Mouse (Mus musculus) CH12.LX (cell line): ENCODE measurements around the gene Pipox. TPM values are rescaled to one million over a fixed set of nuclear protein-coding genes. Genes with fewer than 3 reads are reported as not detected.

Experiments
- DNase-seq: peaks from one replicate; pipeline ENCODE4 v3.0.0-alpha.2; 2013; ENCODE audit errors: extremely low read depth
- H3K27ac ChIP-seq: 2 replicates; pipeline ENCODE4 v1.5.1; 2012; ENCODE audit warnings: low read depth, mild to moderate bottlenecking, control low read depth, moderate library complexity; ENCODE audit not compliant: insufficient read depth
- H3K27me3 ChIP-seq: replicated peaks from 2 replicates; pipeline ENCODE3; 2012; ENCODE audit warnings: inconsistent platforms
- H3K36me3 ChIP-seq, 2 experiments: replicated peaks in 1 of 2; 2 replicates each; pipeline versions ENCODE3 to v1.6.1; 2012; ENCODE audit warnings: inconsistent platforms in 1 of 2, low read length in 1 of 2, mild to moderate bottlenecking in 1 of 2, mixed read lengths in 1 of 2, moderate library complexity in 1 of 2; ENCODE audit not compliant: control insufficient read depth in 1 of 2, insufficient read depth in 1 of 2
- H3K4me1 ChIP-seq, 2 experiments: 2 replicates each; pipeline ENCODE4 v1.6.1; 2012; ENCODE audit warnings: inconsistent platforms in 1 of 2, moderate library complexity in 1 of 2; ENCODE audit not compliant: insufficient read depth in 2 of 2, control insufficient read depth in 1 of 2
- H3K4me2 ChIP-seq: 2 replicates; pipeline ENCODE4 v1.6.1; 2012; ENCODE audit warnings: low read depth, mild to moderate bottlenecking, control low read depth; ENCODE audit not compliant: poor library complexity, insufficient read depth, severe bottlenecking
- H3K4me3 ChIP-seq, 3 experiments: fragments of 150-350 bp in 1 of 3; sonication (generic) in 1 of 3; replicated peaks in 1 of 3; 2 replicates each; pipeline versions ENCODE3 to v1.5.1; 2011 to 2012; ENCODE audit warnings: low read depth in 2 of 3, low read length in 2 of 3, mild to moderate bottlenecking in 2 of 3, moderate library complexity in 2 of 3, control low read depth in 1 of 3, improper control_type of control experiment in 1 of 3, inconsistent platforms in 1 of 3, mixed read lengths in 1 of 3; ENCODE audit not compliant: poor library complexity in 1 of 3
- H3K79me2 ChIP-seq: replicated peaks from 2 replicates; pipeline ENCODE4 v1.6.1; 2012; ENCODE audit warnings: mild to moderate bottlenecking, moderate library complexity; ENCODE audit not compliant: control insufficient read depth, poor library complexity, insufficient read depth, severe bottlenecking; ENCODE audit errors: extremely low read depth
- H3K9ac ChIP-seq: 2 replicates; pipeline ENCODE4 v1.6.1; 2012; ENCODE audit warnings: low read depth, mild to moderate bottlenecking, control low read depth, moderate library complexity; ENCODE audit not compliant: insufficient read depth
- H3K9me3 ChIP-seq: replicated peaks from 2 replicates; pipeline ENCODE3; 2012; ENCODE audit warnings: low read length, inconsistent platforms, mixed read lengths
- BHLHE40 ChIP-seq: IDR thresholded peaks from 2 replicates; pipeline ENCODE4 v1.6.1; 2011; ENCODE audit warnings: mild to moderate bottlenecking, low read depth, low read length, improper control_type of control experiment
- CHD1 ChIP-seq: IDR thresholded peaks from 2 replicates; pipeline ENCODE4 v1.6.1; 2012; ENCODE audit warnings: low read depth, low read length, improper control_type of control experiment, inconsistent platforms
- CHD2 ChIP-seq: IDR thresholded peaks from 2 replicates; pipeline ENCODE4 v1.6.1; 2011; ENCODE audit warnings: low read length, improper control_type of control experiment
- E2F4 ChIP-seq: IDR thresholded peaks from 2 replicates; pipeline ENCODE4 v1.6.1; 2011; ENCODE audit warnings: low read depth, low read length, improper control_type of control experiment; ENCODE audit not compliant: insufficient replicate concordance
- ELF1 ChIP-seq: IDR thresholded peaks from 2 replicates; pipeline ENCODE4 v1.6.1; 2014; ENCODE audit warnings: low read depth, mild to moderate bottlenecking, inconsistent platforms, low read length, improper control_type of control experiment
- GABPA ChIP-seq: IDR thresholded peaks from 2 replicates; pipeline ENCODE4 v1.6.1; 2012; ENCODE audit warnings: low read depth, low read length, improper control_type of control experiment, inconsistent platforms; ENCODE audit not compliant: insufficient replicate concordance
- JUN ChIP-seq: IDR thresholded peaks from 2 replicates; pipeline ENCODE4 v1.6.1; 2011; ENCODE audit warnings: low read depth, mild to moderate bottlenecking, low read length, improper control_type of control experiment, moderate library complexity; ENCODE audit not compliant: insufficient read depth
- MAFK ChIP-seq: IDR thresholded peaks from 2 replicates; pipeline ENCODE4 v1.6.1; 2011; ENCODE audit warnings: low read length, improper control_type of control experiment; ENCODE audit not compliant: insufficient replicate concordance
- MXI1 ChIP-seq: IDR thresholded peaks from 2 replicates; pipeline ENCODE4 v1.6.1; 2011; ENCODE audit warnings: mild to moderate bottlenecking, low read depth, low read length, improper control_type of control experiment
- NELFE ChIP-seq: IDR thresholded peaks from 2 replicates; pipeline ENCODE4 v1.6.1; 2011; ENCODE audit warnings: low read depth, low read length, improper control_type of control experiment
- NRF1 ChIP-seq: IDR thresholded peaks from 2 replicates; pipeline ENCODE4 v1.6.1; 2014; ENCODE audit warnings: low read depth, mild to moderate bottlenecking, inconsistent platforms, low read length, improper control_type of control experiment, moderate library complexity
- PAX5 ChIP-seq: IDR thresholded peaks from 2 replicates; pipeline ENCODE4 v1.6.1; 2012; ENCODE audit warnings: low read length, inconsistent platforms, mixed read lengths
- POLR2A ChIP-seq: IDR thresholded peaks from 2 replicates; pipeline ENCODE4 v1.6.1; 2011; ENCODE audit warnings: low read depth, mild to moderate bottlenecking, improper control_type of control experiment, low read length
- POLR2AphosphoS2 ChIP-seq: IDR thresholded peaks from 2 replicates; pipeline ENCODE4 v1.6.1; 2011; ENCODE audit warnings: low read depth, low read length, improper control_type of control experiment
- RAD21 ChIP-seq: IDR thresholded peaks from 2 replicates; pipeline ENCODE4 v1.6.1; 2011; ENCODE audit warnings: low read depth, mild to moderate bottlenecking, low read length, improper control_type of control experiment, moderate library complexity
- RCOR1 ChIP-seq: conservative IDR thresholded peaks from 2 replicates; pipeline ENCODE4 v1.6.1; 2012; ENCODE audit warnings: low read depth, mild to moderate bottlenecking, inconsistent platforms, low read length, improper control_type of control experiment
- UBTF ChIP-seq: IDR thresholded peaks from 2 replicates; pipeline ENCODE4 v1.6.1; 2012; ENCODE audit warnings: low read depth, mild to moderate bottlenecking, inconsistent platforms, low read length, improper control_type of control experiment, moderate library complexity
- USF1 ChIP-seq: IDR thresholded peaks from 2 replicates; pipeline ENCODE4 v1.6.1; 2014; ENCODE audit warnings: low read depth, mild to moderate bottlenecking, inconsistent platforms, low read length, improper control_type of control experiment
- USF2 ChIP-seq: conservative IDR thresholded peaks from 2 replicates; pipeline ENCODE4 v1.6.1; 2011; ENCODE audit warnings: low read depth, low read length, improper control_type of control experiment
- ZC3H11A ChIP-seq: IDR thresholded peaks from 2 replicates; pipeline ENCODE4 v1.6.1; 2012; ENCODE audit warnings: low read depth, mild to moderate bottlenecking, inconsistent platforms, low read length, improper control_type of control experiment
- ZKSCAN1 ChIP-seq: IDR thresholded peaks from 2 replicates; pipeline ENCODE4 v1.6.1; 2012; ENCODE audit warnings: low read depth, inconsistent platforms, low read length, improper control_type of control experiment, borderline replicate concordance
- ZMIZ1 ChIP-seq: IDR thresholded peaks from 2 replicates; pipeline ENCODE4 v1.6.1; 2012; ENCODE audit warnings: low read depth, mild to moderate bottlenecking, inconsistent platforms, low read length, improper control_type of control experiment
- ZNF384 ChIP-seq: IDR thresholded peaks from 2 replicates; pipeline ENCODE4 v1.6.1; 2012; ENCODE audit warnings: low read depth, low read length, improper control_type of control experiment, inconsistent platforms
- dilution Hi-C: fragments of 300-500 bp; cut with MboI; formaldehyde crosslinking; loops from 2 replicates; pipeline ENCODE4 v1.14.3; 2020; ENCODE audit warnings: low sequenced_read_pairs; ENCODE audit not compliant: extremely low pct_unique_long_range_greater_than_20kb, extremely low pct_ligation_motif_present
- in situ Hi-C: fragments of 300-500 bp; cut with MboI; formaldehyde crosslinking; loops from 3 replicates; pipeline ENCODE4 v1.14.3; 2019; ENCODE audit warnings: low sequenced_read_pairs, low pct_ligation_motif_present, low pct_unique_long_range_greater_than_20kb, mixed read lengths
- polyA plus RNA-seq: library from polyadenylated mRNA; unstranded; fragments of >175 nt; gene quantifications from 2 replicates; pipeline ENCODE4 v1.2.1, GENCODE M21; 2012; ENCODE audit warnings: low read depth; ENCODE audit not compliant: insufficient read length
- total RNA-seq, 2 experiments: library from RNA; depleted of rRNA; stranded (reverse); fragments of 300-350 nt in 1 of 2; fragments of >200 nt in 1 of 2; gene quantifications; 2 replicates each; pipeline ENCODE4 v1.2.3; 2012 to 2014

The Pipox gene
- total and polyA plus RNA-seq, 3 experiments = 0.13 to 0.36 (median 0.21) TPM

DNA sequence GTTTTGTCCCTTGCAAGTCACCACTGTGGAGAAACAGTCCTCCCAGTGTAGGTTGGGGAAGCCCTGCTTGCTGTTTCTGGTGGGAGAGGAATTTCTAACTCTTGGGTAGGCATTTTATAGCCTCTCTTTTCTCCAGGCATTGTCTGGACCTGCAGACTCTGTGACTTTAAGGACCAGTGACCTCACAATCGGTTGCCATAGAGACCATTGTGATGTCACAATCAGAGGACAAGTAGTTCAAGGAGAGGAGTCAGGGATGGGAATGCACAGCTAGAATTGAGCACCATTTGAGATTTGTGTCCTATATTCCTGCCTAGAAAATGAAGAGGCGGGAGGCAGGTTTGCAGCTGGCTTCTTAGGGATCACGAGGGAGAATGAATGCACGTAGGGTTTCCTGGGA lies 29.4 kb upstream of the Pipox start:
- H3K9ac ChIP-seq = no peak overlapping the region
- dilution Hi-C loops (no loop called here), in situ Hi-C loops (no loop called here)
- no peak overlapping the region for H3K4me2 ChIP-seq
- H3K4me1 ChIP-seq = peaks cover 0 to 26% of the 10 kb centered on the region in 2 experiments; a peak in 2 of 4 replicates
- no peaks in the 10 kb centered on the region for H3K36me3 ChIP-seq
- H3K79me2 ChIP-seq = no peaks in the 10 kb centered on the region
- DNase-seq = no peak
- H3K4me3 ChIP-seq = no peak overlapping the region
- no peak overlapping the region for H3K27ac ChIP-seq
- TF ChIP-seq ZMIZ1 (no peak), ZNF384 (no peak), ZC3H11A (no peak), UBTF (no peak), ZKSCAN1 (no peak), ELF1 (no peak), USF1 (no peak), JUN (no peak), PAX5 (no peak), CHD1 (no peak), GABPA (no peak), NRF1 (no peak), BHLHE40 (no peak), POLR2A (no peak), NELFE (no peak), CHD2 (no peak), MXI1 (no peak), USF2 (no peak)
- H3K9me3 ChIP-seq = no peaks in the 10 kb centered on the region
- peaks cover 11% of the 10 kb centered on the region for H3K27me3 ChIP-seq

DNA sequence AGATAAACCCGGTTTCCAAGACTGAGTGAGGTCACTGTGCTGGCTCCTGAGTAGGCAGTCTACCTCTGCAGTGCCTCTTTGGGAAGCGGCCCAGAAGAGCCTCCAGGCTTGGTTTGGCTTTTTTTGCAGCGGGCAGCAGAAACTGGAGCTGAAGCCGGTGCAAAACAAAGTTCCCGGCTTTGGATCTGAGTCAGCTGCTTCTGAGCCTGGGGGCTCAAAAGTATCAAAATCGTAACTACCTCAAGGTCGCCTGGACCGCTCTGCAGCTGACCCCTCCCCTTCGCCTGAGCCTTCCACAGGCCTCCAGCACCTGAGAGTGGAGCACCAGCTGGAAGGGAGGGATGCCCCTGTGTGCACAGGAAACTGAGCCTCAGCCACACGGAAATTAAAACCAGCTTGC lies 23.3 kb upstream of the Pipox start:
- Histone ChIP-seq H3K27me3 (peaks cover 50% of the 10 kb centered on the region), H3K79me2 (no peaks in the 10 kb centered on the region), H3K4me1 (no peaks in the 10 kb centered on the region), H3K9me3 (no peaks in the 10 kb centered on the region), H3K9ac (no peak overlapping the region), H3K4me3 (no peak overlapping the region), H3K36me3 (no peaks in the 10 kb centered on the region), H3K27ac (no peak overlapping the region), H3K4me2 (no peak overlapping the region)
- DNase-seq = no peak
- in situ Hi-C loops = no loop called here
- no peak for TF ChIP-seq E2F4
- no peak for TF ChIP-seq MAFK
- TF ChIP-seq PAX5 = no peak
- no peak for TF ChIP-seq NELFE
- TF ChIP-seq RAD21 = no peak
- TF ChIP-seq CHD2 = no peak
- TF ChIP-seq RCOR1 = no peak
- no peak for TF ChIP-seq POLR2AphosphoS2
- dilution Hi-C loops = no loop called here
